Mouse (Mus musculus): ENCODE results near the gene Slc25a39. TPM values are rescaled to one million over a fixed set of nuclear protein-coding genes. Genes with fewer than 3 reads are reported as not detected.

The Slc25a39 gene
- polyA plus RNA-seq, 1 experiment from 2014 or later, result 168 TPM

- no peak for DNase-seq (ENCODE audit: low spot score)
- Histone ChIP-seq H3K36me3 (replicated peaks; ENCODE audit: control insufficient read depth, insufficient read depth, low read depth, low read length) (peaks cover 13% of the 10 kb centered on the region), H3K4me3 (ENCODE audit: low read depth, low read length) (0 out of 2 replicates have a peak overlapping the region, but pooled peaks have one; percentile 0), H3K4me2 (ENCODE audit: low read depth, low read length) (no peak overlapping the region), H3K9ac (replicated peaks; ENCODE audit: low read length) (no peak overlapping the region), H3K4me1 (ENCODE audit: control insufficient read depth, insufficient read depth, low read length) (peaks cover 16% of the 10 kb centered on the region), H3K27ac (replicated peaks; ENCODE audit: low read depth, low read length) (no peak overlapping the region), H3K27me3 (ENCODE audit: control insufficient read depth, insufficient read depth, low read length) (no peaks in the 10 kb centered on the region; the same call in 1 of the 2 replicates), H3K9me3 (replicated peaks; ENCODE audit: control insufficient read depth, low read length) (no peaks in the 10 kb centered on the region)
- 77% methylated on average over 14 of the region's 14 CpGs for WGBS
- ATAC-seq (replicated peaks; ENCODE audit: insufficient number of reproducible peaks, low FRiP score, low TSS enrichment, low read depth), result no peak
These were observed 31.6 kb upstream of the Slc25a39 start for GRCm38 (mm10) chr11:102439093-102440082.

GRCm38 (mm10) chr11:102438212-102439092, 30.7 kb upstream of the Slc25a39 start:
- Histone ChIP-seq H3K4me1 (ENCODE audit: control insufficient read depth, insufficient read depth, low read length) (peaks cover 16% of the 10 kb centered on the region), H3K27ac (replicated peaks; ENCODE audit: low read depth, low read length) (no peak overlapping the region), H3K9me3 (replicated peaks; ENCODE audit: control insufficient read depth, low read length) (no peaks in the 10 kb centered on the region), H3K4me2 (ENCODE audit: low read depth, low read length) (peak overlapping the region; percentile 81), H3K4me3 (ENCODE audit: low read depth, low read length) (peak overlapping the region; percentile 32), H3K9ac (replicated peaks; ENCODE audit: low read length) (peak overlapping the region; percentile 58), H3K27me3 (ENCODE audit: control insufficient read depth, insufficient read depth, low read length) (no peaks in the 10 kb centered on the region; the same call in 1 of the 2 replicates), H3K36me3 (replicated peaks; ENCODE audit: control insufficient read depth, insufficient read depth, low read depth, low read length) (peaks cover 13% of the 10 kb centered on the region)
- peak; percentile 89 for DNase-seq (ENCODE audit: low spot score)
- ATAC-seq (replicated peaks; ENCODE audit: insufficient number of reproducible peaks, low FRiP score, low TSS enrichment, low read depth), result 0 out of 2 replicates have a peak, but pooled peaks have one; percentile 31
- WGBS, result 7% methylated on average over 76 of the region's 77 CpGs

GRCm38 (mm10) chr11:102437120-102438061, 29.6 kb upstream of the Slc25a39 start:
- H3K9me3 ChIP-seq (replicated peaks; ENCODE audit: control insufficient read depth, low read length), result no peaks in the 10 kb centered on the region
- peaks cover 10% of the 10 kb centered on the region for H3K36me3 ChIP-seq (replicated peaks; ENCODE audit: control insufficient read depth, insufficient read depth, low read depth, low read length)
- peak overlapping the region; percentile 32 for H3K4me3 ChIP-seq (ENCODE audit: low read depth, low read length)
- peak overlapping the region; percentile 81 for H3K4me2 ChIP-seq (ENCODE audit: low read depth, low read length)
- peak overlapping the region; percentile 52; the same call in 1 of the 2 replicates for H3K27ac ChIP-seq (replicated peaks; ENCODE audit: low read depth, low read length)
- H3K9ac ChIP-seq (replicated peaks; ENCODE audit: low read length), result peak overlapping the region; percentile 58
- peaks cover 16% of the 10 kb centered on the region for H3K4me1 ChIP-seq (ENCODE audit: control insufficient read depth, insufficient read depth, low read length)
- peak; percentile 57 for DNase-seq (ENCODE audit: low spot score)
- 4% methylated on average over 77 of the region's 87 CpGs for WGBS
- ATAC-seq (replicated peaks; ENCODE audit: insufficient number of reproducible peaks, low FRiP score, low TSS enrichment, low read depth), result no peak
- no peaks in the 10 kb centered on the region; the same call in 1 of the 2 replicates for H3K27me3 ChIP-seq (ENCODE audit: control insufficient read depth, insufficient read depth, low read length)

GRCm38 (mm10) chr11:102436471-102436790, 28.7 kb upstream of the Slc25a39 start:
- peaks cover 10% of the 10 kb centered on the region for H3K36me3 ChIP-seq (replicated peaks; ENCODE audit: control insufficient read depth, insufficient read depth, low read depth, low read length)

GRCm38 (mm10) chr11:102435754-102436470, 28.2 kb upstream of the Slc25a39 start:
- Histone ChIP-seq H3K27ac (replicated peaks; ENCODE audit: low read depth, low read length) (no peak overlapping the region), H3K4me1 (ENCODE audit: control insufficient read depth, insufficient read depth, low read length) (peaks cover 16% of the 10 kb centered on the region), H3K9ac (replicated peaks; ENCODE audit: low read length) (no peak overlapping the region), H3K36me3 (replicated peaks; ENCODE audit: control insufficient read depth, insufficient read depth, low read depth, low read length) (peaks cover 5% of the 10 kb centered on the region), H3K4me2 (ENCODE audit: low read depth, low read length) (no peak overlapping the region), H3K27me3 (ENCODE audit: control insufficient read depth, insufficient read depth, low read length) (no peaks in the 10 kb centered on the region; the same call in 1 of the 2 replicates), H3K9me3 (replicated peaks; ENCODE audit: control insufficient read depth, low read length) (no peaks in the 10 kb centered on the region), H3K4me3 (ENCODE audit: low read depth, low read length) (no peak overlapping the region)
- DNase-seq (ENCODE audit: low spot score), result no peak
- 89% methylated on average over 18 of the region's 18 CpGs for WGBS
- no peak for ATAC-seq (replicated peaks; ENCODE audit: insufficient number of reproducible peaks, low FRiP score, low TSS enrichment, low read depth)

More at GRCm38 (mm10) chr11:102436471-102436790, 28.7 kb upstream of the Slc25a39 start:
- H3K9me3 ChIP-seq (replicated peaks; ENCODE audit: control insufficient read depth, low read length), result no peaks in the 10 kb centered on the region
- DNase-seq (ENCODE audit: low spot score) (no peak), ATAC-seq (replicated peaks; ENCODE audit: insufficient number of reproducible peaks, low FRiP score, low TSS enrichment, low read depth) (no peak)
- no peak overlapping the region for H3K4me3 ChIP-seq (ENCODE audit: low read depth, low read length)
- no peak overlapping the region for H3K4me2 ChIP-seq (ENCODE audit: low read depth, low read length)
- 85% methylated on average over 10 of the region's 10 CpGs for WGBS
- no peaks in the 10 kb centered on the region; the same call in 1 of the 2 replicates for H3K27me3 ChIP-seq (ENCODE audit: control insufficient read depth, insufficient read depth, low read length)
- no peak overlapping the region for H3K27ac ChIP-seq (replicated peaks; ENCODE audit: low read depth, low read length)
- H3K4me1 ChIP-seq (ENCODE audit: control insufficient read depth, insufficient read depth, low read length), result peaks cover 16% of the 10 kb centered on the region
- no peak overlapping the region for H3K9ac ChIP-seq (replicated peaks; ENCODE audit: low read length)

GRCm38 (mm10) chr11:102434816-102435705, 27.3 kb upstream of the Slc25a39 start:
- H3K4me3 ChIP-seq (ENCODE audit: low read depth, low read length), result no peak overlapping the region
- DNase-seq (ENCODE audit: low spot score), result no peak

More at GRCm38 (mm10) chr11:102434816-102435705, 27.3 kb upstream of the Slc25a39 start:
- H3K27ac ChIP-seq (replicated peaks; ENCODE audit: low read depth, low read length), result no peak overlapping the region
- H3K9me3 ChIP-seq (replicated peaks; ENCODE audit: control insufficient read depth, low read length), result no peaks in the 10 kb centered on the region
- no peak overlapping the region for H3K9ac ChIP-seq (replicated peaks; ENCODE audit: low read length)
- H3K4me1 ChIP-seq (ENCODE audit: control insufficient read depth, insufficient read depth, low read length), result peaks cover 16% of the 10 kb centered on the region
- WGBS, result 93% methylated on average over 11 of the region's 11 CpGs
- ATAC-seq (replicated peaks; ENCODE audit: insufficient number of reproducible peaks, low FRiP score, low TSS enrichment, low read depth), result no peak
- peaks cover 5% of the 10 kb centered on the region for H3K36me3 ChIP-seq (replicated peaks; ENCODE audit: control insufficient read depth, insufficient read depth, low read depth, low read length)
- H3K27me3 ChIP-seq (ENCODE audit: control insufficient read depth, insufficient read depth, low read length), result no peaks in the 10 kb centered on the region; the same call in 1 of the 2 replicates
- no peak overlapping the region for H3K4me2 ChIP-seq (ENCODE audit: low read depth, low read length)

Measured in embryonic facial prominence, embryonic 11.5 days (tissue).